Mouse (Mus musculus) brain, embryonic 14.5 days (tissue): ENCODE data around the gene Bach2.

Experiments used
- CTCF ChIP-seq: fragments of 200-500 bp; IDR thresholded peaks from 2 replicates; pipeline ENCODE4 v1.5.1; 2012; ENCODE audit warnings: inconsistent platforms, mild to moderate bottlenecking, moderate library complexity, borderline replicate concordance; ENCODE audit not compliant: insufficient read depth, insufficient read length; ENCODE audit errors: extremely low read depth
- POLR2A ChIP-seq: fragments of 200-500 bp; IDR thresholded peaks from 2 replicates; pipeline ENCODE4 v1.6.1; 2012; ENCODE audit warnings: mild to moderate bottlenecking, inconsistent platforms, borderline replicate concordance; ENCODE audit not compliant: poor library complexity, insufficient read depth, insufficient read length, severe bottlenecking; ENCODE audit errors: extremely low read depth

GRCm38 (mm10) chr4:32291406-32291805, 52.8 kb downstream of the Bach2 start:
- no peak for TF ChIP-seq POLR2A
- no peak for TF ChIP-seq CTCF
